Mouse (Mus musculus) gastrocnemius, adult 2 months (tissue): ENCODE data around the gene Tmem150a. TPM values are rescaled to one million over a fixed set of nuclear protein-coding genes. Genes with fewer than 3 reads are reported as not detected.

ENCODE experiments used
- DNase-seq: peaks from one replicate; pipeline ENCODE4 v3.0.0; 2022
- H3K27ac ChIP-seq: fragments of 200-600 bp; 2 replicates; pipeline ENCODE4 v1.8.1; 2022; ENCODE audit warnings: mild to moderate bottlenecking
- H3K4me3 ChIP-seq: fragments of 200-600 bp; 2 replicates; pipeline ENCODE4 v1.8.1; 2022; ENCODE audit warnings: mild to moderate bottlenecking, moderate library complexity
- CTCF ChIP-seq: fragments of 200-600 bp; IDR thresholded peaks from 2 replicates; pipeline ENCODE4 v1.8.1; 2022; ENCODE audit warnings: antibody characterized with exemption, mild to moderate bottlenecking, moderate library complexity
- intact Hi-C: fragments of 180-260 bp; cut with DNase I; formaldehyde crosslinking; loops from one replicate; pipeline ENCODE4 v1.15.1; 2025
- total RNA-seq, 2 experiments: library from RNA; stranded (reverse); gene quantifications; 2 replicates each; pipeline ENCODE4 v1.2.3; 2021

Gene Tmem150a
- total RNA-seq, 2 experiments from 2014 or later = 21.0 to 24.2 TPM

DNA sequence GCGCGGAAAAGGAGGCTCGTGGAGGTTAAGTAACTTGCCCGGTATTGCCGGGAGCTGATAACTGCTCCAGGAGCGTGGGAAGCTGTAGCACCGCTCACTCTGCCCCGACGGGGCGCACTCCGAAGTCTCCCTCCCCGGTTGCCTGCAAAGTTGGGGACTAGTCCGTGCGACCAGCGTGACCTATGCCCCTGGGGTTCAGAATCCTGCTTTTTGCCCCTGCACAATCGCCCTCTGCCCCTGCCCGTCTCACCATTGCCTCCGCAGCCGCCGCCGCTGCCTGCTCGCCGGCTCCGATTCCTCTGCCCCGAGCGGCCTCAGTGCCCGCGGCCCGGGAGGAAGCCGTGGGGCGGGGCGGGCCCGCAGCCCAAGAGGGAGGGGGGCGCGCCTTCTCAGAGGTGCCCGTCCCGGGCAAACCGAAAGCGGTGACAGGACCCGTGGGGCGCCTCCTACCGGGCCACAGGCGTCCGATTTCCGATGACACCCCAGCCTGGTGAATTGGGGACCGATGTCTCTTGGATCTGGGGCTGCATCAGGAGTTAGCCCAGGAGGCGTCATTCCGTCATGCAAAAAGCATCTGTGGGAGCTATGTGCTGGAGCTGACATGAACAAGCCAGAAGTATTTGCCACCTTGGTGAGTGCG, 25.0 kb downstream of the Tmem150a start, which contains the start of gene Vamp5:
Gene Vamp5 (minus strand): TSS at position 338 of the 640 bp plus-strand sequence.
- Histone ChIP-seq H3K4me3 (peak within 1 kb of the TSS; percentile 82), H3K27ac (peak within 1 kb of the TSS; percentile 96)
- TF ChIP-seq CTCF = peak; percentile 69
- intact Hi-C loops = no loop called here
- DNase-seq = peak; percentile 92

DNA sequence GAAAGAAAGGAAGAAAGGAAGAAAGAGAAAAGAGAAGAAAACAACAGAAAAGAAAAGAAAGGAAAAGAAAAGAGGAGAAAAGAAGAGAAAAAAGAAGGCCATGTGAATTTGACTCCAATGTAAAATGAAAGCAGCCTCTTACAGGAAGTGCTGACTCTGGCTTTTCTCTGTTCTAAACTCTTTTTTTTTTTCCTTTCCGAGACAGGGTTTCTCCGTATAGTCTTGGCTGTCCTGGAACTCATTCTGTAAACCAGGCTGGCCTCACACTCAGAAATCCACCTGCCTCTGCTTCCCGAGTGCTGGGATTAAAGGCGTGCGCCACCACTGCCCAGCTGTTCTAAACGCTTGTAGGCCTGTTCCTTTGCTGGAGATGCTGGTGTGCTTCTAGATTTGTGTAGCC, 27.2 kb downstream of the Tmem150a start:
- intact Hi-C loops = no loop called here

DNA sequence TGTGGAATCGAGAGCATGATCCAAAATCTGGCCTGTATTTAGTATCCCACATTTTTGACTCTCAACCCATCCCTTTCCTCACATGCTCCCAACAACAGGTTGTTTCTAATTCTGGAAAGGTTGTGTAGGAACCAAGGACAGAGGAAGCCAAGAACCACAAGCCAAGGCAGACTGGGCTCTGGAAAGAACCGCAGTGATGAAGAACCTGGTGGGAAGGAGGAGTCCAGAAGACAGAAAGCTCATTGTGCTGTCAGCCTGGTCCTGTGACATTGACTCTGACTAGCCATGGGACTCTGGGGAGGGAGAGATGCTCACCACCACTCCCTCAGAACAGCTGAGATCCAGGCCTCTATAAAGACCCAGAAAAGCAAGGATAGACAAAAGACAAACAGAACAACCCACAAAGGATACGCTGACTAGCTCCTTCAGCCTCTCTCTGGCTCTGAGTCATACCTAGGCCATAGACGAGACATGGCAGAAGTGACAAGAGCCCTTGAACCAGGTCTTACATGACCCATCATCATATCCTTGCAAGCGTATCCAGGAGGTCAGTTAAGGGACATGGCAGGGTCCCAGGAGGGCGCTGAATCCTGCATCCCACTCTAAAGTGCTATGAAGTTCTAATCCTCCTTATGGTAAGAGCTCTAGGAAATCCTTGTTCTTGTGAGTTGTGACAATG, 28.0 kb downstream of the Tmem150a start:
- intact Hi-C loops = no loop called here
- peak overlapping the region; percentile 96 for H3K27ac ChIP-seq
- TF ChIP-seq CTCF = no peak
- DNase-seq = no peak
- no peak overlapping the region for H3K4me3 ChIP-seq

More for the DNA sequence above, 27.2 kb downstream of the Tmem150a start:
- no peak for DNase-seq
- Histone ChIP-seq H3K27ac (peak overlapping the region; percentile 96), H3K4me3 (no peak overlapping the region)
- TF ChIP-seq CTCF = no peak

DNA sequence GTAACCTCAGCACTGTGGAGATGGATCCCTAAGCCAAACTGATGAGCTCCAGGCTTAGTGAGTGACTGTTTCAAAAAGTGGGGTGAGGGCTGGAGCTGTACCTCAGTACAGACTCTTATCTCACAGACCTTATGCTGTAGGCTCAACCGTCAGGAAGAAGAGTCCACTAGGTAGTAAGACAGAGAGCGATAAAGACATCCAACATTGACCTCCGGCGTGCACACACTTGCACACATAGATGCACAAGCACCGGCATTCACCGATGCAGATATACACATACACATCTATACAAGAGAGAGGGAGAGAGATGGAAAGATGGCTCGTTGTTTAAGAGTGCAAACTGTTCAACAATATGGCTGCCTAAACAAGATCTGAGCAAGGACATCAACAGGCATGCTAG, 28.7 kb downstream of the Tmem150a start:
- TF ChIP-seq CTCF = no peak
- no peak overlapping the region for H3K4me3 ChIP-seq
- DNase-seq = no peak
- H3K27ac ChIP-seq = no peak overlapping the region; the same call in 1 of the 2 replicates
- intact Hi-C loops = no loop called here

DNA sequence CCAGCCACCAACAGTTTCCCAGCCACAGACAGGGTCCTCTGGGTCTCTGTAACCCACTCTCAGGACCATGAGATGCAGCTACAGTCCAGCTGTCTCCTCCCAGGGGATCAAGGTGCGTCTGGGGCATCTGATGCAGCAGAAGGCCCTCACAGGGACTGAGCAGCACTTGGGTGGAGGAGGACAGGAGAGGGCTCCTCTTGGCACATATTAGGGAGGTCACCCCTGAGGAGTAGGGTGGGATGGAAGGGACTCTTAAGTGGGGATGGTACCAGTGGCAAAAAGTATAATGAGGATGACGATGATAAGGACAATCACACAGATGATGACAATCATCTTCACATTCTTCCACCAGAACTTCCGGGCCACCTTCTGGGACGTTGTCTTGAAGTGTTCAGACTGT, 30.0 kb downstream of the Tmem150a start:
- intact Hi-C loops = no loop called here
- Histone ChIP-seq H3K27ac (no peak overlapping the region), H3K4me3 (no peak overlapping the region)
- TF ChIP-seq CTCF = no peak
- DNase-seq = peak; percentile 12

DNA sequence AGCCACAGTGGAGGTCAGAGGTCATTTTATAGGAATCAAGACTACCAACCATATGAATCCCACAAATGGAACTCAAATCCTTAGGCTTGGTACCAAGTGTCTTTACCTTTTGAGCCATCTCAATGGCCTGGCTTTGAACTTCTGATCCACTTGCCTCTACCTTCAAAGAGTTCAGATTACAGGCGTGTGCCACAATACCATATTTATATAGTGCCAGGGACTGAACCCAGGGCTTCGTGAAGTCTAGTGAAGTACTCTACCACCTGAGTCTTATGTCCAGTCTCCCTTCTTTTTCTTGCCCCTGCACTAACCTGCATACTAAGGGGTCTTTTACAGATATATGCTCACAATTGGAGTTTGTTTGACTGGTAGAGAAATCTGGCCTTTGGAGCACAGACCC, 31.3 kb downstream of the Tmem150a start:
- DNase-seq = no peak
- Histone ChIP-seq H3K4me3 (no peak overlapping the region), H3K27ac (no peak overlapping the region)
- no peak for TF ChIP-seq CTCF
- intact Hi-C loops = no loop called here

DNA sequence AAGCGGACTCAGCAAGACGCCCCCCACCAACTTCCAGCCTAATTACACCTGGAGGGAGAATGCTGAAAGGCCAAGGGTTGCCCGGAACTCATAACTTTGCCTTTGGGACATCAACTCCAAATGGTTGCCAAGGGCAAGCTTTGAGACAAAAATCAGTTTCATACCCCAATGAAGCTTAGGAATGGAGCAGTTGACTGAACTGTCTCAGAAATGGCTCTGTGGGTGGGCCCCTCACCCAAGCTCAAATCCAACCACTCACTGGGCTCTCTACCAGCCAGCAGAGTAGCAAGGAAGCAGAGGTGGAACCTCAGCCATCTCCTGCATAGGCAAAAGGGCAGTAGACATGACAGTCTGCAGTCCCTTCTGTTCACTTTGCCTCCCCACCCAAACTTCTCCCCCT, 32.6 kb downstream of the Tmem150a start:
- DNase-seq = no peak
- Histone ChIP-seq H3K27ac (peak overlapping the region; percentile 31; the same call in 1 of the 2 replicates), H3K4me3 (no peak overlapping the region)
- intact Hi-C loops = no loop called here
- no peak for TF ChIP-seq CTCF

DNA sequence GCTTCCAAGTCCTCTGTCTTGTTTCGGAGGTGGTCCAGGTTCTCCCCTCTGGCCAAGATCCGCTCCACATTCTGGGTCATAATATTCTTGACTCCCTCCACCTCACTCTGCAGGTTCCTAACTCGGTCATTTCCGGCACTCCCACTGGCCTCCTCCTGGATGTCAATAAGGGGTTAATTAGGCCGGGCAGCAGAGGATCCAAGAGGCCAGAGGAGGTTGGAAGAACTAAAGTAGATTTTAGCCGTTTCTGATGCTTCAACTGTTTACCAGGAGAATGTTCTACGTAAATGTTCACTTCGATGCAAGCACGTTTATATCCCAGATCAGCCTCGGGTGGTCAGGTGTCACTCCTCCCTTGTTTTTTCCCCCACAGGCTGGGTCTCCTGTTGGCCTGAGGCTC, 33.0 kb downstream of the Tmem150a start:
- peak overlapping the region; percentile 70; the same call in 1 of the 2 replicates for H3K4me3 ChIP-seq
- intact Hi-C loops = no loop called here

DNA sequence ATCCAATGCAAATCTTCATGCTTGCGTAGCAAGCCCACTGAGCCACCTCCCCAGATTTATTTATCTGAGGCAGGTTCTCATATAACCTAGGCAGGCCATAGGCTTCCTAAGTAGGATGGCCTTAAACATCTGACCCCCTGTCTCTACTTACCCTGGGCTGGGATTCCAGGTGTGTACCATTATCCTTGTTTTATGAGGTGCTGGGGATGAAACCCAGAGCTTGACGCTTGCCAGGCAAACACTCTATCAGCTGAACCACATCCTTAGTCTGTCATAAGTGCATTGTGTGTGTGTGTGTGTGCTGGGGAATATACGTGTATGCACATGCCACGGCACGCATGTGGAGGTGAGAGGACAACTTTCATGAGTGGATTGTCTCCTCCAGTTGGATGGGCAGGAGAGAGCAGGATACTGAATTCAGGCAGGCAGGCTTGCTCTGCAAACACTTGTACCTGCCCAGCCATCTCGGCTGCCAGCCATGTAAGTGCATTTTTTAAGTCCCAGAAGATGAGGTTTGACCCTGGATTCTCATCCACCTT, 33.6 kb downstream of the Tmem150a start:
- intact Hi-C loops = no loop called here
- H3K27ac ChIP-seq = peak overlapping the region; percentile 98
- peak overlapping the region; percentile 70 for H3K4me3 ChIP-seq
- DNase-seq = no peak
- TF ChIP-seq CTCF = no peak

More for the DNA sequence above, 33.0 kb downstream of the Tmem150a start:
- no peak for DNase-seq
- H3K27ac ChIP-seq = peak overlapping the region; percentile 98
- no peak for TF ChIP-seq CTCF

DNA sequence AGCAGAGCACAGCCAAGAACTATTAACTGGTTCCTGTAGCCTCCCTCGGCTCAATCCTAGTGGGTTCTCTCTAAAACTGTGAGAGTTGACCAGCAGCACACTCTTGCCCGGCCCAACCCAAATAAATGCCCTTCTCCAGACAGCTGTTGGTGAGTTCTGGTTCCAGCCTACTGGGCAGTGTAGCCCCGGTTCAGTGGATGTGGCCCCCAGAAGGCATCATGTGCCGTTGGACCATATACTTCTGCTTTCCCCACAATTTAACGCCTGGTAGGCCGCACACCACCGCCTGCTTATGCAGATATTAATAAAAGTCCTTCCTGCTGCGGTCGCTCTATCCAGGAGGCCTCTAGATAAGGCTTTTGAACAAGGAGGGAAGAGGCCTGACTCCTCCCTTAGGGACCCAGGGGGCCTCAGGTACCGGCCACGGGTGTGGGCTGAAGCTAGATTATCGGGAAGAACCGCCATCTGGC, 34.3 kb downstream of the Tmem150a start:
- TF ChIP-seq CTCF = no peak
- no peak for DNase-seq
- intact Hi-C loops = no loop called here
- Histone ChIP-seq H3K4me3 (peak overlapping the region; percentile 70), H3K27ac (peak overlapping the region; percentile 98)

DNA sequence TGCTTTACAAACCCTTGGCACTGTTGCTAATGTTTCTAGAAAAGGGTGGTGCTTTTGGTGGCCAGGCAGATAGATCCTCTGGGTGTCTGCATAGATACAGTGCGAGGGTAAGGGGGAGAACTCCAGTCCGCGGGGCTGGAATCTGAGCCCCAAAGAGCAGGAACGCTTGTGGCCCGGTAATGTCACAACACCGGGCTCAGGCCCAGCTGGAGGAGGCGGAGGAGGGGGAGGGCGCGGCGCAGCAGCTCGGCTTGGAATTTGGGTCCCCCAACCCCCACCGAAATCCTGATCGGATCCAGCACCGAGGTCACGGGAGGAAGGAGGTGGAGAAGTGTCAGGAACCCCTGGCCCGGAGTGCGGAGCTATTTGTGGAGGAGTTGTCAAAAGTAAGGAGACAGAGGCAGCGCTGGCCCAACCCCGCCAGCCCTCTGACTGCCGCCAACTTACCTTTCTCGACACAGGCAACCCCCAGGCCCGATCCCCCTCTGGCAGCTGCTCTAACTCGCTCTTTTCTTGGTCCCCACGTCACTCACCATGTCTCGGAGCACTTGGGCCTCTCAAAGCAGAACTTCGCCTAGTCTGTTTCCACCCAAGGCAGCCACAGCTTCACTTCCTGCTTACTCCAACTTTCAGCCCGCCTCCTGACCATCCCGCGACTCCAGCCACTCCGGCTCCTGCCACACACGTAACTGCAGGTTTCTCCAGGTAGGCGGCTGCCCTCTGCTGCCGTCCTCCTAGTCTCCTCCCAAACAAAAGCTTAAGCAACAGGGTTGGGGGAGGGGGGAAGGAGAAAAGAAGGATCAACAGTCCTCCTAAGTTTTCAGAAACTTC, 34.9 kb downstream of the Tmem150a start, which contains the start of gene Vamp8:
Gene Vamp8 (minus strand): TSS at position 763 of the 831 bp plus-strand sequence.
- H3K4me3 ChIP-seq = peak within 1 kb of the TSS; percentile 70
- peak within 1 kb of the TSS; percentile 98 for H3K27ac ChIP-seq
- TF ChIP-seq CTCF = peak; percentile 12; the same call in 1 of the 2 replicates
- intact Hi-C loops = loop anchor here (5.0 kb wide), 1 partner anchor 108 kb away; no protein-coding TSS in a partner anchor
- peak; percentile 96 for DNase-seq
